Mouse (Mus musculus) midbrain, embryonic 13.5 days (tissue): ENCODE data around the gene Adamts20. TPM values are rescaled to one million over a fixed set of nuclear protein-coding genes. Genes with fewer than 3 reads are reported as not detected.

Experiments
- ATAC-seq: fragments of 200-750 bp; cut with Nextera tagmentation; 2 replicates; pipeline ENCODE4 v1.8.0; 2017; ENCODE audit warnings: mild to moderate bottlenecking, moderate TSS enrichment, moderate library complexity
- H3K27ac ChIP-seq: fragments of 300-500 bp; sonication (generic); 2 replicates; pipeline ENCODE4 v1.5.1; 2015; ENCODE audit warnings: inconsistent platforms, mild to moderate bottlenecking, moderate library complexity
- H3K27me3 ChIP-seq: fragments of 300-500 bp; sonication (generic); 2 replicates; pipeline ENCODE4 v1.6.1; 2015; ENCODE audit warnings: mild to moderate bottlenecking, inconsistent platforms
- H3K36me3 ChIP-seq: fragments of 300-500 bp; sonication (generic); 2 replicates; pipeline ENCODE4 v1.6.1; 2015; ENCODE audit warnings: mild to moderate bottlenecking, inconsistent platforms
- H3K4me1 ChIP-seq: fragments of 300-500 bp; sonication (generic); replicated peaks from 2 replicates; pipeline ENCODE4 v1.6.1; 2015; ENCODE audit warnings: inconsistent platforms
- H3K4me2 ChIP-seq: fragments of 300-500 bp; sonication (generic); replicated peaks from 2 replicates; pipeline ENCODE4 v1.6.1; 2015; ENCODE audit warnings: moderate library complexity, mild to moderate bottlenecking, inconsistent platforms
- H3K4me3 ChIP-seq: fragments of 300-500 bp; sonication (generic); replicated peaks from 2 replicates; pipeline ENCODE4 v1.5.1; 2015; ENCODE audit warnings: mild to moderate bottlenecking, inconsistent platforms
- H3K9ac ChIP-seq: fragments of 300-500 bp; sonication (generic); replicated peaks from 2 replicates; pipeline ENCODE4 v1.6.1; 2015; ENCODE audit warnings: mild to moderate bottlenecking, inconsistent platforms
- H3K9me3 ChIP-seq: fragments of 300-500 bp; sonication (generic); 2 replicates; pipeline ENCODE4 v1.6.1; 2016; ENCODE audit warnings: mild to moderate bottlenecking, inconsistent platforms
- WGBS: fragments of 180-500 bp; shearing (Covaris S2); methylation state at CpG from one replicate; pipeline ENCODE4 v1.1.7; 2015; 5-methylcytosine and 5-hydroxymethylcytosine counted together
- polyA plus RNA-seq: library from polyadenylated mRNA; unstranded; fragments of >200 nt; fragmentation: Nextera tagmentation; extraction: Ambion mirVana; gene quantifications from 2 replicates; pipeline ENCODE4 v1.2.1, GENCODE M21; 2015

The Adamts20 gene
- polyA plus RNA-seq, 1 experiment from 2014 or later: 1.7 TPM

GRCm38 (mm10) chr15:94477287-94477686 lies 12.1 kb upstream of the Adamts20 start:
- no peak overlapping the region for H3K9ac ChIP-seq
- no peak for ATAC-seq
- no peak overlapping the region for H3K27ac ChIP-seq
- H3K4me3 ChIP-seq: no peak overlapping the region
- no peak overlapping the region for H3K4me2 ChIP-seq
- no peaks in the 10 kb centered on the region for H3K36me3 ChIP-seq
- peaks cover 13% of the 10 kb centered on the region for H3K4me1 ChIP-seq
- WGBS: 11% methylated on average over 7 of the region's 7 CpGs
- H3K9me3 ChIP-seq: no peaks in the 10 kb centered on the region; the same call in 1 of the 2 replicates
- no peaks in the 10 kb centered on the region for H3K27me3 ChIP-seq

GRCm38 (mm10) chr15:94475975-94476374 lies 10.8 kb upstream of the Adamts20 start:
- WGBS: 96% methylated on average over 5 of the region's 5 CpGs
- H3K4me2 ChIP-seq: no peak overlapping the region
- H3K4me1 ChIP-seq: peaks cover 13% of the 10 kb centered on the region
- no peak overlapping the region for H3K27ac ChIP-seq
- no peak for ATAC-seq
- H3K27me3 ChIP-seq: no peaks in the 10 kb centered on the region
- H3K4me3 ChIP-seq: no peak overlapping the region
- H3K36me3 ChIP-seq: no peaks in the 10 kb centered on the region
- H3K9me3 ChIP-seq: no peaks in the 10 kb centered on the region; the same call in 1 of the 2 replicates
- H3K9ac ChIP-seq: no peak overlapping the region

GRCm38 (mm10) chr15:94470361-94470760 lies 5.1 kb upstream of the Adamts20 start:
- Histone ChIP-seq H3K4me1 (no peaks in the 10 kb centered on the region), H3K9me3 (no peaks in the 10 kb centered on the region; the same call in 1 of the 2 replicates), H3K4me3 (no peak overlapping the region), H3K36me3 (no peaks in the 10 kb centered on the region), H3K27ac (no peak overlapping the region), H3K9ac (no peak overlapping the region), H3K4me2 (no peak overlapping the region), H3K27me3 (no peaks in the 10 kb centered on the region)
- 82% methylated on average over 5 of the region's 5 CpGs for WGBS
- no peak for ATAC-seq

- H3K36me3 ChIP-seq: no peaks in the 10 kb centered on the region
- H3K4me2 ChIP-seq: peak overlapping the region; percentile 16; the same call in 1 of the 2 replicates
- no peak overlapping the region for H3K4me3 ChIP-seq
- peaks cover 10% of the 10 kb centered on the region; the same call in 1 of the 2 replicates for H3K4me1 ChIP-seq
- no peaks in the 10 kb centered on the region for H3K27me3 ChIP-seq
- peak; percentile 34; the same call in 1 of the 2 replicates for ATAC-seq
- H3K27ac ChIP-seq: no peak overlapping the region
- 42% methylated on average over 14 of the region's 14 CpGs for WGBS
- H3K9ac ChIP-seq: no peak overlapping the region
- no peaks in the 10 kb centered on the region for H3K9me3 ChIP-seq
These were observed 337 bp downstream of the Adamts20 start for GRCm38 (mm10) chr15:94464881-94465280.

- Histone ChIP-seq H3K36me3 (no peaks in the 10 kb centered on the region), H3K4me3 (no peak overlapping the region), H3K9ac (no peak overlapping the region), H3K27ac (no peak overlapping the region), H3K4me2 (no peak overlapping the region), H3K4me1 (peaks cover 10% of the 10 kb centered on the region; the same call in 1 of the 2 replicates), H3K9me3 (no peaks in the 10 kb centered on the region), H3K27me3 (no peaks in the 10 kb centered on the region)
- no peak for ATAC-seq
- 78% methylated on average over 3 of the region's 3 CpGs for WGBS
These were observed 2.0 kb downstream of the Adamts20 start for GRCm38 (mm10) chr15:94463251-94463650.

GRCm38 (mm10) chr15:94462206-94462605 lies 3.0 kb downstream of the Adamts20 start:
- H3K27ac ChIP-seq: no peak overlapping the region
- no peak for ATAC-seq
- H3K4me2 ChIP-seq: no peak overlapping the region
- 12% methylated on average over 3 of the region's 3 CpGs for WGBS
- no peak overlapping the region for H3K9ac ChIP-seq
- peaks cover 10% of the 10 kb centered on the region; the same call in 1 of the 2 replicates for H3K4me1 ChIP-seq
- H3K36me3 ChIP-seq: no peaks in the 10 kb centered on the region
- H3K27me3 ChIP-seq: no peaks in the 10 kb centered on the region
- H3K9me3 ChIP-seq: no peaks in the 10 kb centered on the region
- no peak overlapping the region for H3K4me3 ChIP-seq

- H3K27ac ChIP-seq: no peak overlapping the region
- no peak overlapping the region for H3K9ac ChIP-seq
- no peak for ATAC-seq
- H3K27me3 ChIP-seq: no peaks in the 10 kb centered on the region
- H3K9me3 ChIP-seq: no peaks in the 10 kb centered on the region
- H3K4me3 ChIP-seq: no peak overlapping the region
- WGBS: 25% methylated on average over 9 of the region's 9 CpGs
- H3K4me2 ChIP-seq: peak overlapping the region; percentile 12; the same call in 1 of the 2 replicates
- H3K4me1 ChIP-seq: peaks cover 10% of the 10 kb centered on the region; the same call in 1 of the 2 replicates
- H3K36me3 ChIP-seq: no peaks in the 10 kb centered on the region
These were observed 4.1 kb downstream of the Adamts20 start for GRCm38 (mm10) chr15:94461166-94461565.

GRCm38 (mm10) chr15:94457636-94458390 lies 7.4 kb downstream of the Adamts20 start:
- 81% methylated on average over 18 of the region's 18 CpGs for WGBS
- H3K4me3 ChIP-seq: no peak overlapping the region
- no peak overlapping the region for H3K27ac ChIP-seq
- peaks cover 7% of the 10 kb centered on the region; the same call in 1 of the 2 replicates for H3K4me1 ChIP-seq
- H3K9ac ChIP-seq: no peak overlapping the region
- ATAC-seq: no peak
- H3K9me3 ChIP-seq: no peaks in the 10 kb centered on the region
- no peak overlapping the region for H3K4me2 ChIP-seq
- no peaks in the 10 kb centered on the region for H3K36me3 ChIP-seq
- H3K27me3 ChIP-seq: no peaks in the 10 kb centered on the region

- no peaks in the 10 kb centered on the region for H3K4me1 ChIP-seq
- H3K4me2 ChIP-seq: no peak overlapping the region
- no peak overlapping the region for H3K27ac ChIP-seq
- no peaks in the 10 kb centered on the region for H3K36me3 ChIP-seq
- ATAC-seq: no peak
- WGBS: 97% methylated on average over 5 of the region's 5 CpGs
- no peaks in the 10 kb centered on the region for H3K9me3 ChIP-seq
- no peak overlapping the region for H3K9ac ChIP-seq
- H3K4me3 ChIP-seq: no peak overlapping the region
- no peaks in the 10 kb centered on the region for H3K27me3 ChIP-seq
These were observed 12.4 kb downstream of the Adamts20 start for GRCm38 (mm10) chr15:94452848-94453247.

- no peak overlapping the region for H3K27ac ChIP-seq
- WGBS: 90% methylated on average over 8 of the region's 8 CpGs
- no peak overlapping the region for H3K4me2 ChIP-seq
- no peak overlapping the region for H3K9ac ChIP-seq
- H3K4me1 ChIP-seq: no peaks in the 10 kb centered on the region
- no peaks in the 10 kb centered on the region for H3K27me3 ChIP-seq
- H3K4me3 ChIP-seq: no peak overlapping the region
- no peaks in the 10 kb centered on the region for H3K9me3 ChIP-seq
- no peaks in the 10 kb centered on the region for H3K36me3 ChIP-seq
- ATAC-seq: no peak
These were observed 13.6 kb downstream of the Adamts20 start for GRCm38 (mm10) chr15:94451600-94451999.

GRCm38 (mm10) chr15:94444437-94445136 lies 20.6 kb downstream of the Adamts20 start:
- ATAC-seq: no peak
- no peak overlapping the region for H3K27ac ChIP-seq
- no peaks in the 10 kb centered on the region; the same call in 1 of the 2 replicates for H3K9me3 ChIP-seq
- peaks cover 20% of the 10 kb centered on the region for H3K4me1 ChIP-seq
- H3K27me3 ChIP-seq: no peaks in the 10 kb centered on the region
- no peaks in the 10 kb centered on the region for H3K36me3 ChIP-seq
- no peak overlapping the region for H3K9ac ChIP-seq
- H3K4me3 ChIP-seq: no peak overlapping the region
- no peak overlapping the region for H3K4me2 ChIP-seq
- 71% methylated on average over 8 of the region's 8 CpGs for WGBS

- Histone ChIP-seq H3K4me2 (no peak overlapping the region), H3K9me3 (no peaks in the 10 kb centered on the region; the same call in 1 of the 2 replicates), H3K27me3 (no peaks in the 10 kb centered on the region), H3K4me1 (peaks cover 20% of the 10 kb centered on the region), H3K9ac (no peak overlapping the region), H3K27ac (no peak overlapping the region), H3K36me3 (no peaks in the 10 kb centered on the region), H3K4me3 (no peak overlapping the region)
- no peak for ATAC-seq
- WGBS: 66% methylated on average over 11 of the region's 11 CpGs
These were observed 21.2 kb downstream of the Adamts20 start for GRCm38 (mm10) chr15:94444043-94444436.
